Mouse (Mus musculus): Measurements from ENCODE around the gene St3gal3. TPM values are rescaled to one million over a fixed set of nuclear protein-coding genes. Genes with fewer than 3 reads are reported as not detected.
A peak's percentile ranks its signal among the peaks of the same experiment; 100 is the strongest.

St3gal3 gene
- polyA plus RNA-seq, 1 experiment from 2014 or later = 8.1 TPM

GRCm38 (mm10) chr4:117929391-117929881, 205.3 kb downstream of the St3gal3 start, which contains the start of gene Artn:
TSS of gene Artn (minus strand) at chr4:117929763.
- Histone ChIP-seq H3K4me1 (peaks cover 42% of the 10 kb centered on the region), H3K4me2 (peak within 1 kb of the TSS; percentile 68), H3K27me3 (peaks cover 48% of the 10 kb centered on the region), H3K9ac (peak within 1 kb of the TSS; percentile 35), H3K9me3 (no peaks in the 10 kb centered on the region), H3K4me3 (peak within 1 kb of the TSS; percentile 37), H3K36me3 (no peaks in the 10 kb centered on the region), H3K27ac (peak within 1 kb of the TSS; percentile 61)
- ATAC-seq (ENCODE audit: borderline replicate concordance, extremely low read depth, low FRiP score, low TSS enrichment) = peak; percentile 56
- WGBS = 1% methylated on average over 33 of the region's 33 CpGs

- peak overlapping the region; percentile 61 for H3K27ac ChIP-seq
- H3K4me1 ChIP-seq = peaks cover 48% of the 10 kb centered on the region
- H3K27me3 ChIP-seq = peaks cover 48% of the 10 kb centered on the region
- peak overlapping the region; percentile 37 for H3K4me3 ChIP-seq
- H3K9ac ChIP-seq = peak overlapping the region; percentile 35
- H3K36me3 ChIP-seq = no peaks in the 10 kb centered on the region
- ATAC-seq (ENCODE audit: borderline replicate concordance, extremely low read depth, low FRiP score, low TSS enrichment) = peak; percentile 9; the same call in 1 of the 2 replicates
- WGBS = 2% methylated on average over 13 of the region's 13 CpGs
- no peaks in the 10 kb centered on the region for H3K9me3 ChIP-seq
- peak overlapping the region; percentile 68 for H3K4me2 ChIP-seq
Measured at GRCm38 (mm10) chr4:117928699-117929241, 205.9 kb downstream of the St3gal3 start.

- no peaks in the 10 kb centered on the region for H3K9me3 ChIP-seq
- no peak overlapping the region for H3K9ac ChIP-seq
- H3K27me3 ChIP-seq = peaks cover 48% of the 10 kb centered on the region
- H3K27ac ChIP-seq = no peak overlapping the region
- H3K4me3 ChIP-seq = 0 out of 2 replicates have a peak overlapping the region, but pooled peaks have one; percentile 37
- no peaks in the 10 kb centered on the region for H3K36me3 ChIP-seq
- 19% methylated on average over 6 of the region's 6 CpGs for WGBS
- H3K4me1 ChIP-seq = peaks cover 51% of the 10 kb centered on the region
- ATAC-seq (ENCODE audit: borderline replicate concordance, extremely low read depth, low FRiP score, low TSS enrichment) = no peak; the same call in 1 of the 2 replicates
- peak overlapping the region; percentile 68 for H3K4me2 ChIP-seq
Measured at GRCm38 (mm10) chr4:117928234-117928633, 206.5 kb downstream of the St3gal3 start.

- H3K27ac ChIP-seq = no peak overlapping the region
- peak overlapping the region; percentile 33 for H3K9ac ChIP-seq
- WGBS = 1% methylated on average over 71 of the region's 71 CpGs
- H3K4me1 ChIP-seq = peaks cover 54% of the 10 kb centered on the region
- H3K36me3 ChIP-seq = no peaks in the 10 kb centered on the region
- H3K27me3 ChIP-seq = peaks cover 57% of the 10 kb centered on the region
- peak overlapping the region; percentile 94 for H3K4me2 ChIP-seq
- peak; percentile 28 for ATAC-seq (ENCODE audit: borderline replicate concordance, extremely low read depth, low FRiP score, low TSS enrichment)
- H3K9me3 ChIP-seq = no peaks in the 10 kb centered on the region
- H3K4me3 ChIP-seq = peak overlapping the region; percentile 42
Measured at GRCm38 (mm10) chr4:117926545-117927482, 207.9 kb downstream of the St3gal3 start.

- no peak overlapping the region for H3K9ac ChIP-seq
- H3K27ac ChIP-seq = no peak overlapping the region
- 0 out of 2 replicates have a peak, but pooled peaks have one; percentile 17 for ATAC-seq (ENCODE audit: borderline replicate concordance, extremely low read depth, low FRiP score, low TSS enrichment)
- no peaks in the 10 kb centered on the region for H3K36me3 ChIP-seq
- no peaks in the 10 kb centered on the region for H3K9me3 ChIP-seq
- no peak overlapping the region for H3K4me2 ChIP-seq
- H3K4me3 ChIP-seq = no peak overlapping the region
- WGBS = 36% methylated on average over 5 of the region's 6 CpGs
- H3K27me3 ChIP-seq = peaks cover 51% of the 10 kb centered on the region
- peaks cover 51% of the 10 kb centered on the region for H3K4me1 ChIP-seq
Measured at GRCm38 (mm10) chr4:117924916-117925315, 209.8 kb downstream of the St3gal3 start.

- no peak overlapping the region for H3K4me3 ChIP-seq
- H3K4me2 ChIP-seq = no peak overlapping the region
- no peak for ATAC-seq (ENCODE audit: borderline replicate concordance, extremely low read depth, low FRiP score, low TSS enrichment)
- H3K36me3 ChIP-seq = no peaks in the 10 kb centered on the region
- WGBS = 24% methylated on average over 2 of the region's 2 CpGs
- H3K9me3 ChIP-seq = no peaks in the 10 kb centered on the region
- H3K27me3 ChIP-seq = peaks cover 44% of the 10 kb centered on the region
- H3K4me1 ChIP-seq = peaks cover 37% of the 10 kb centered on the region
- no peak overlapping the region for H3K27ac ChIP-seq
- no peak overlapping the region for H3K9ac ChIP-seq
Measured at GRCm38 (mm10) chr4:117923450-117923849, 211.3 kb downstream of the St3gal3 start.

- no peak overlapping the region for H3K9ac ChIP-seq
- H3K36me3 ChIP-seq = no peaks in the 10 kb centered on the region
- peaks cover 24% of the 10 kb centered on the region for H3K27me3 ChIP-seq
- H3K4me3 ChIP-seq = no peak overlapping the region
- H3K27ac ChIP-seq = no peak overlapping the region
- H3K9me3 ChIP-seq = no peaks in the 10 kb centered on the region
- no peak for ATAC-seq (ENCODE audit: borderline replicate concordance, extremely low read depth, low FRiP score, low TSS enrichment)
- peaks cover 23% of the 10 kb centered on the region for H3K4me1 ChIP-seq
- H3K4me2 ChIP-seq = no peak overlapping the region
- WGBS = 88% methylated on average over 2 of the region's 2 CpGs
Measured at GRCm38 (mm10) chr4:117921358-117921757, 213.4 kb downstream of the St3gal3 start.

GRCm38 (mm10) chr4:117918762-117919161, 216.0 kb downstream of the St3gal3 start:
- Histone ChIP-seq H3K9ac (no peak overlapping the region), H3K4me2 (no peak overlapping the region), H3K4me1 (peaks cover 27% of the 10 kb centered on the region), H3K9me3 (no peaks in the 10 kb centered on the region), H3K36me3 (no peaks in the 10 kb centered on the region), H3K27ac (no peak overlapping the region; the same call in 1 of the 2 replicates), H3K27me3 (peaks cover 9% of the 10 kb centered on the region; the same call in 1 of the 2 replicates), H3K4me3 (no peak overlapping the region)
- 71% methylated on average over 5 of the region's 5 CpGs for WGBS
- ATAC-seq (ENCODE audit: borderline replicate concordance, extremely low read depth, low FRiP score, low TSS enrichment) = no peak

- Histone ChIP-seq H3K27me3 (peaks cover 9% of the 10 kb centered on the region; the same call in 1 of the 2 replicates), H3K4me3 (no peak overlapping the region), H3K4me2 (no peak overlapping the region), H3K4me1 (peaks cover 29% of the 10 kb centered on the region), H3K36me3 (no peaks in the 10 kb centered on the region), H3K27ac (peak overlapping the region; percentile 49; the same call in 1 of the 2 replicates), H3K9me3 (no peaks in the 10 kb centered on the region), H3K9ac (no peak overlapping the region)
- WGBS = 49% methylated on average over 3 of the region's 3 CpGs
- ATAC-seq (ENCODE audit: borderline replicate concordance, extremely low read depth, low FRiP score, low TSS enrichment) = no peak
Measured at GRCm38 (mm10) chr4:117918261-117918660, 216.5 kb downstream of the St3gal3 start.

GRCm38 (mm10) chr4:117917847-117918246, 216.9 kb downstream of the St3gal3 start:
- Histone ChIP-seq H3K4me3 (no peak overlapping the region), H3K9ac (no peak overlapping the region), H3K9me3 (no peaks in the 10 kb centered on the region), H3K36me3 (no peaks in the 10 kb centered on the region), H3K4me2 (no peak overlapping the region), H3K27me3 (peaks cover 9% of the 10 kb centered on the region; the same call in 1 of the 2 replicates), H3K27ac (no peak overlapping the region), H3K4me1 (peaks cover 30% of the 10 kb centered on the region)
- 83% methylated on average over 4 of the region's 4 CpGs for WGBS
- no peak for ATAC-seq (ENCODE audit: borderline replicate concordance, extremely low read depth, low FRiP score, low TSS enrichment)

GRCm38 (mm10) chr4:117917402-117917801, 217.3 kb downstream of the St3gal3 start:
- Histone ChIP-seq H3K4me2 (no peak overlapping the region), H3K9ac (no peak overlapping the region), H3K4me1 (peaks cover 33% of the 10 kb centered on the region), H3K9me3 (no peaks in the 10 kb centered on the region), H3K36me3 (peaks cover under 1% of the 10 kb centered on the region; the same call in 1 of the 2 replicates), H3K4me3 (no peak overlapping the region), H3K27ac (no peak overlapping the region), H3K27me3 (peaks cover 5% of the 10 kb centered on the region; the same call in 1 of the 2 replicates)
- ATAC-seq (ENCODE audit: borderline replicate concordance, extremely low read depth, low FRiP score, low TSS enrichment) = no peak
- 81% methylated on average over 4 of the region's 4 CpGs for WGBS
